Mouse (Mus musculus): ENCODE results near the gene Polk. TPM values are rescaled to one million over a fixed set of nuclear protein-coding genes. Genes with fewer than 3 reads are reported as not detected.

Gene Polk
- total and polyA plus RNA-seq, 2 experiments from 2014 or later: 5.3 to 6.2 TPM

- 87% methylated on average over 7 of the region's 7 CpGs for WGBS
- no peaks in the 10 kb centered on the region for H3K27me3 ChIP-seq (ENCODE audit: insufficient read depth, low read length)
- H3K4me1 ChIP-seq (ENCODE audit: insufficient read depth, low read length): no peaks in the 10 kb centered on the region
Measured at GRCm38 (mm10) chr13:96450869-96451268, 91.5 kb downstream of the Polk start.

DNA sequence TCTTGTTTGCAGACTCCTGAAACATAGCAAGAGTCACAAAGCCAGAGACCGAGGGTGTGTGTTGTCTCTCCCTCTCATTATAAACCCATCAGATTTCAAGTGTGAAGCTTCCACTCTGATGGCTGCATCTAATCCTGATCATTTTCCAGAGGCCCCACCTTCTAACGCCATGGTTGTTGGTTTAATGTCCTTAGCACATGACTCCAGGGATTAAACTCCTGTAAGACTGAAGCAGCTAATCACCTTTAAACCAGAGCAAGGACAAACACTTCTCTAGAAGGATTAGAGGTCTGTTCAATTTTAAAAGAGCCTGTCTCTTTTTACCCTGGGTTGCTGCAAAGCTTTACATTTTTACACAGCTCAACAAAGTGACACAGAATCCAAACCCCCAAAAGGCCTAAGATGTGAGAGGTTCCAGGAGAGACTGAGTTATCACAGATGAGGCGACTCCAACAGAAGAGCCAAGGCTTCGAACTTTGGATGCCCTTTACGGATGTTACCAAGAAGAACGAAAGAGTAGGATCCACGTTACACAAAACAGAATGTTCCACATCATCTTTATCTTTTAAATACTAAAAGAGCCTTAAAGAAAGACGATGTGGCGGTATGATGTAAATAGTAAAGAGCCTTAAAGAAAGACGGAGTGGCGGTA lies 92.0 kb downstream of the Polk start:
- Histone ChIP-seq H3K4me2 (ENCODE audit: low read depth, low read length, poor library complexity, severe bottlenecking) (no peak overlapping the region), H3K36me3 (ENCODE audit: insufficient read depth, low read length) (no peaks in the 10 kb centered on the region), H3K4me3 (ENCODE audit: low read depth, low read length) (no peak overlapping the region), H3K9me3 (ENCODE audit: low read length) (no peaks in the 10 kb centered on the region), H3K27ac (ENCODE audit: low read depth, low read length) (no peak overlapping the region), H3K9ac (replicated peaks; ENCODE audit: low read length, poor library complexity, severe bottlenecking) (no peak overlapping the region), H3K4me1 (ENCODE audit: insufficient read depth, low read length) (no peaks in the 10 kb centered on the region), H3K27me3 (ENCODE audit: insufficient read depth, low read length) (no peaks in the 10 kb centered on the region)
- ATAC-seq (ENCODE audit: low FRiP score): no peak
- no peak for DNase-seq (ENCODE audit: low spot score)
- TF ChIP-seq CTCF (IDR thresholded peaks at IDR 0.05): no peak
- 72% methylated on average over 11 of the region's 11 CpGs for WGBS

More at GRCm38 (mm10) chr13:96450869-96451268, 91.5 kb downstream of the Polk start:
- TF ChIP-seq CTCF (IDR thresholded peaks at IDR 0.05): no peak
- no peak for DNase-seq (ENCODE audit: low spot score)
- Histone ChIP-seq H3K27ac (ENCODE audit: low read depth, low read length) (no peak overlapping the region), H3K4me3 (ENCODE audit: low read depth, low read length) (no peak overlapping the region), H3K9me3 (ENCODE audit: low read length) (no peaks in the 10 kb centered on the region), H3K4me2 (ENCODE audit: low read depth, low read length, poor library complexity, severe bottlenecking) (no peak overlapping the region), H3K36me3 (ENCODE audit: insufficient read depth, low read length) (no peaks in the 10 kb centered on the region), H3K9ac (replicated peaks; ENCODE audit: low read length, poor library complexity, severe bottlenecking) (no peak overlapping the region)
- ATAC-seq (ENCODE audit: low FRiP score): no peak

DNA sequence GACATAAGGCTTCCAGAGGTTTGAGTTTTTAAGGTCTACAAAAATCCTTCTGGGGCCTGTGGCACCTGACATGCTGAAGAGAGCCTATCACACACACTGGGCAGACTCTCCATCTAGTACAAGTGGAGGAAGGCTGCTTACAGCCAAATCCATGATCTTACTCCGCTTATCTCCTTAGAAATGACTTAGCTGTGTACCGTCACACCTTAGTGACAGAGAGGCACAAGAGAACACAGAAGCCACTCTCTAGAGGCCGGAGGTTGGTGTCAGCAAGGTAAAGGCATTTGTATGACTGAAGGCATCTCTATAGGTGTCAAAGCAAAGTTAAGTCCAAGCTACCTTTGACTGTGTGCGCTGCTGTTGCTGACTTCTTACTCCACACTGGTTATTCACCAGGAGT lies 101.9 kb downstream of the Polk start:
- Histone ChIP-seq H3K9me3 (ENCODE audit: low read length) (no peaks in the 10 kb centered on the region), H3K4me2 (ENCODE audit: low read depth, low read length, poor library complexity, severe bottlenecking) (no peak overlapping the region), H3K27ac (ENCODE audit: low read depth, low read length) (no peak overlapping the region), H3K9ac (replicated peaks; ENCODE audit: low read length, poor library complexity, severe bottlenecking) (no peak overlapping the region), H3K27me3 (ENCODE audit: insufficient read depth, low read length) (no peaks in the 10 kb centered on the region), H3K4me3 (ENCODE audit: low read depth, low read length) (no peak overlapping the region), H3K4me1 (ENCODE audit: insufficient read depth, low read length) (no peaks in the 10 kb centered on the region), H3K36me3 (ENCODE audit: insufficient read depth, low read length) (no peaks in the 10 kb centered on the region)
- ATAC-seq (ENCODE audit: low FRiP score) (no peak), DNase-seq (ENCODE audit: low spot score) (no peak)
- WGBS: 95% methylated on average over 4 of the region's 4 CpGs
- no peak for TF ChIP-seq CTCF (IDR thresholded peaks at IDR 0.05)

GRCm38 (mm10) chr13:96436921-96437320 lies 105.5 kb downstream of the Polk start:
- DNase-seq (ENCODE audit: low spot score): no peak
- Histone ChIP-seq H3K4me3 (ENCODE audit: low read depth, low read length) (no peak overlapping the region), H3K9me3 (ENCODE audit: low read length) (no peaks in the 10 kb centered on the region), H3K4me1 (ENCODE audit: insufficient read depth, low read length) (no peaks in the 10 kb centered on the region), H3K36me3 (ENCODE audit: insufficient read depth, low read length) (no peaks in the 10 kb centered on the region), H3K27ac (ENCODE audit: low read depth, low read length) (no peak overlapping the region), H3K4me2 (ENCODE audit: low read depth, low read length, poor library complexity, severe bottlenecking) (no peak overlapping the region), H3K9ac (replicated peaks; ENCODE audit: low read length, poor library complexity, severe bottlenecking) (no peak overlapping the region), H3K27me3 (ENCODE audit: insufficient read depth, low read length) (no peaks in the 10 kb centered on the region)
- no peak for ATAC-seq (ENCODE audit: low FRiP score)
- 94% methylated on average over 1 of the region's 1 CpGs for WGBS
- TF ChIP-seq CTCF (IDR thresholded peaks at IDR 0.05): no peak

GRCm38 (mm10) chr13:96435793-96436192 lies 106.6 kb downstream of the Polk start:
- no peak overlapping the region for H3K4me2 ChIP-seq (ENCODE audit: low read depth, low read length, poor library complexity, severe bottlenecking)
- H3K9me3 ChIP-seq (ENCODE audit: low read length): no peaks in the 10 kb centered on the region
- H3K36me3 ChIP-seq (ENCODE audit: insufficient read depth, low read length): no peaks in the 10 kb centered on the region
- no peak overlapping the region for H3K4me3 ChIP-seq (ENCODE audit: low read depth, low read length)
- H3K9ac ChIP-seq (replicated peaks; ENCODE audit: low read length, poor library complexity, severe bottlenecking): no peak overlapping the region
- no peaks in the 10 kb centered on the region for H3K27me3 ChIP-seq (ENCODE audit: insufficient read depth, low read length)
- no peaks in the 10 kb centered on the region for H3K4me1 ChIP-seq (ENCODE audit: insufficient read depth, low read length)
- DNase-seq (ENCODE audit: low spot score) (no peak), ATAC-seq (ENCODE audit: low FRiP score) (no peak)
- 46% methylated on average over 12 of the region's 13 CpGs for WGBS
- TF ChIP-seq CTCF (IDR thresholded peaks at IDR 0.05): peak; percentile 23; the same call in 1 of the 2 replicates
- H3K27ac ChIP-seq (ENCODE audit: low read depth, low read length): no peak overlapping the region

DNA sequence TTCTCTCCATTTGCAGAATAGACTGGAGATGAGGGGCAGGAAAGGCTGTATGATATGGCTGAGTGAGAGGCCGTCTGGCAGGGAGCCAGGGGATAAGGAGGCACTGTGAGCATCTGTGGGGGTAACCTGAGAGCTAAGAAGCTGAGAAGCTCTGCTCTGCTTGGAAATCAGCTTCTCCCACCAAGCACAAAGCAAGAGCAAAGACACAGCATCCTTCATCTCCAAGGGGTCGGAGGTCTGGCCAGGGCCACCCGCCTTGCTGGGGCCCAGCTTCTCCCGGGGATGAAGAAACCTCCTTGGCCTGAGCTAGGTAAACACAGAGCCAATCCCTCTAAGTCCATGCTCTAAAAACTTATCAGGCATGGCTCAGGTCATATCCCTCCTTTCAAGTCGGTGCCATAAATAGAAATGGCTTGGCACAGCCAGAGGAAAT lies 107.5 kb downstream of the Polk start:
- Histone ChIP-seq H3K4me2 (ENCODE audit: low read depth, low read length, poor library complexity, severe bottlenecking) (no peak overlapping the region), H3K36me3 (ENCODE audit: insufficient read depth, low read length) (no peaks in the 10 kb centered on the region), H3K27ac (ENCODE audit: low read depth, low read length) (no peak overlapping the region), H3K4me1 (ENCODE audit: insufficient read depth, low read length) (no peaks in the 10 kb centered on the region), H3K27me3 (ENCODE audit: insufficient read depth, low read length) (no peaks in the 10 kb centered on the region), H3K9me3 (ENCODE audit: low read length) (no peaks in the 10 kb centered on the region), H3K9ac (replicated peaks; ENCODE audit: low read length, poor library complexity, severe bottlenecking) (no peak overlapping the region), H3K4me3 (ENCODE audit: low read depth, low read length) (no peak overlapping the region)
- ATAC-seq (ENCODE audit: low FRiP score): no peak
- WGBS: 56% methylated on average over 5 of the region's 5 CpGs
- TF ChIP-seq CTCF (IDR thresholded peaks at IDR 0.05): no peak
- DNase-seq (ENCODE audit: low spot score): no peak

All from midbrain, postnatal 0 days (tissue).